Comparison of ENCODE assay signal across 18 mouse cellular contexts in genomic region chr14:76495022-76495421, GRCm38 (mm10).
DNase-seq lines count a peak whose midpoint lies in the region; ATAC-seq and TF ChIP-seq lines count a peak whose summit lies in the region.
"Had no signal": no experiment of that assay in that cellular context is flagged by ENCODE, and none has a peak within 500 bp of the region (broad histone marks: within the 10 kb centered on the region; RNA-seq: fewer than 3 reads in every experiment).

No protein-coding gene starts in this region.

- DNase-seq in kidney, adult 18-20 months = peak; percentile 37
- peak; percentile 20 for DNase-seq in embryonic facial prominence, embryonic 11.5 days (ENCODE audit: low spot score)
- DNase-seq in kidney, postnatal 10 days = peak; percentile 37
- no peak for DNase-seq in frontal cortex, postnatal 14 days (ENCODE audit: low spot score in 2 of 2)
- DNase-seq in neural tube, embryonic 10.5 days (ENCODE audit: extremely low spot score, low spot score) = no peak
- DNase-seq in right cerebral cortex, postnatal 4 days = no peak
- DNase-seq: adrenal gland, postnatal 10 days; cerebellum, adult 11 months; cerebellum, postnatal 36 days; heart, postnatal 10 days; lung, adult 18-20 months; thymus, postnatal 14 days had no signal

- H3K27ac ChIP-seq in kidney, embryonic 14.5 days (ENCODE audit: low read depth, low read length) = no peak overlapping the region
- peak overlapping the region; percentile 93 for H3K27ac ChIP-seq in ES-Bruce4 (ENCODE audit: insufficient read depth, low read length)
- no peak overlapping the region for H3K27ac ChIP-seq in embryonic facial prominence, embryonic 11.5 days (replicated peaks; ENCODE audit: low read depth, low read length)
- H3K27ac ChIP-seq: embryonic facial prominence, embryonic 13.5 days; heart, embryonic 10.5 days; neural tube, embryonic 12.5 days; stomach, embryonic 15.5 days had no signal

- no peak for TF ChIP-seq CTCF in ES-Bruce4 (IDR thresholded peaks at IDR 0.05; ENCODE audit: low read depth, low read length)

- H3K9ac ChIP-seq in kidney, embryonic 14.5 days (ENCODE audit: low read depth, low read length) = no peak overlapping the region
- H3K9ac ChIP-seq in ES-Bruce4 (ENCODE audit: low read depth, poor library complexity, severe bottlenecking) = peak overlapping the region; percentile 31
- no peak overlapping the region for H3K9ac ChIP-seq in embryonic facial prominence, embryonic 11.5 days (replicated peaks; ENCODE audit: low read length)
- H3K9ac ChIP-seq: embryonic facial prominence, embryonic 13.5 days; neural tube, embryonic 12.5 days; stomach, embryonic 15.5 days had no signal

- H3K4me3 ChIP-seq in kidney, embryonic 14.5 days (ENCODE audit: low read length) = no peak overlapping the region
- H3K4me3 ChIP-seq in ES-Bruce4 (ENCODE audit: low read depth, low read length) = peak overlapping the region; percentile 61
- H3K4me3 ChIP-seq in embryonic facial prominence, embryonic 11.5 days (ENCODE audit: low read depth, low read length) = no peak overlapping the region
- H3K4me3 ChIP-seq: embryonic facial prominence, embryonic 13.5 days; heart, embryonic 10.5 days; neural tube, embryonic 12.5 days; stomach, embryonic 15.5 days had no signal

- TF ChIP-seq POLR2A in ES-Bruce4 (IDR thresholded peaks at IDR 0.05; ENCODE audit: insufficient read depth, low read length) = no peak

- no peak for ATAC-seq in kidney, embryonic 14.5 days (ENCODE audit: low FRiP score, low TSS enrichment)
- 0 out of 2 replicates have a peak, but pooled peaks have one; percentile 20 for ATAC-seq in embryonic facial prominence, embryonic 11.5 days (replicated peaks; ENCODE audit: insufficient number of reproducible peaks, low FRiP score, low TSS enrichment, low read depth)

- WGBS in kidney, embryonic 14.5 days = 38% methylated on average over 5 of the region's 5 CpGs
- 32% methylated on average over 5 of the region's 5 CpGs for WGBS in embryonic facial prominence, embryonic 11.5 days

- no peaks in the 10 kb centered on the region for H3K9me3 ChIP-seq in kidney, embryonic 14.5 days (ENCODE audit: control insufficient read depth, low read length)
- H3K9me3 ChIP-seq in ES-Bruce4 (replicated peaks; ENCODE audit: control insufficient read depth, insufficient read depth, low read length, poor library complexity, severe bottlenecking) = no peaks in the 10 kb centered on the region
- H3K9me3 ChIP-seq in embryonic facial prominence, embryonic 11.5 days (replicated peaks; ENCODE audit: control insufficient read depth, low read length) = no peaks in the 10 kb centered on the region
- H3K9me3 ChIP-seq: embryonic facial prominence, embryonic 13.5 days; heart, embryonic 10.5 days; neural tube, embryonic 12.5 days; stomach, embryonic 15.5 days had no signal

- H3K36me3 ChIP-seq in kidney, embryonic 14.5 days (ENCODE audit: control insufficient read depth, insufficient read depth, low read length) = no peaks in the 10 kb centered on the region; the same call in 1 of the 2 replicates
- no peaks in the 10 kb centered on the region for H3K36me3 ChIP-seq in ES-Bruce4 (ENCODE audit: control insufficient read depth, insufficient read depth, low read length, poor library complexity, severe bottlenecking)
- H3K36me3 ChIP-seq in embryonic facial prominence, embryonic 11.5 days (replicated peaks; ENCODE audit: control insufficient read depth, insufficient read depth, low read depth, low read length) = no peaks in the 10 kb centered on the region
- H3K36me3 ChIP-seq: stomach, embryonic 15.5 days had no signal

- 0 out of 2 replicates have a peak, but pooled peaks cover 7% of the 10 kb centered on the region for H3K4me1 ChIP-seq in kidney, embryonic 14.5 days (ENCODE audit: control insufficient read depth, insufficient read depth, low read length)
- peaks cover 1% of the 10 kb centered on the region for H3K4me1 ChIP-seq in ES-Bruce4 (ENCODE audit: control insufficient read depth, insufficient read depth, low read length)
- no peaks in the 10 kb centered on the region for H3K4me1 ChIP-seq in embryonic facial prominence, embryonic 11.5 days (ENCODE audit: control insufficient read depth, insufficient read depth, low read length)

- no peaks in the 10 kb centered on the region for H3K27me3 ChIP-seq in kidney, embryonic 14.5 days (ENCODE audit: control insufficient read depth, insufficient read depth, low read length)
- no peaks in the 10 kb centered on the region for H3K27me3 ChIP-seq in ES-Bruce4 (ENCODE audit: control insufficient read depth, insufficient read depth, low read length, poor library complexity, severe bottlenecking)
- H3K27me3 ChIP-seq in embryonic facial prominence, embryonic 11.5 days (ENCODE audit: control insufficient read depth, insufficient read depth, low read length) = no peaks in the 10 kb centered on the region
- H3K27me3 ChIP-seq: embryonic facial prominence, embryonic 13.5 days; neural tube, embryonic 12.5 days; stomach, embryonic 15.5 days had no signal

- TF ChIP-seq EP300 in ES-Bruce4 (IDR thresholded peaks at IDR 0.05; ENCODE audit: insufficient read depth, low read depth, low read length) = peak; percentile 99

- H3K4me2 ChIP-seq in kidney, embryonic 14.5 days (replicated peaks; ENCODE audit: low read depth, low read length) = no peak overlapping the region
- H3K4me2 ChIP-seq in embryonic facial prominence, embryonic 11.5 days (ENCODE audit: low read depth, low read length) = no peak overlapping the region
- H3K4me2 ChIP-seq: embryonic facial prominence, embryonic 13.5 days; neural tube, embryonic 12.5 days; stomach, embryonic 15.5 days had no signal

Comparison
In these comparisons a context has a peak if more than half of its experiments do, and no peak if none do; other contexts are left out.
1. DNase-seq: peak in kidney, adult 18-20 months (single experiment), embryonic facial prominence, embryonic 11.5 days (single experiment) and kidney, postnatal 10 days (single experiment); none in frontal cortex, postnatal 14 days (0 of 2), neural tube, embryonic 10.5 days (single experiment) and right cerebral cortex, postnatal 4 days (single experiment).